ENCODE assay signal across 8 mouse cellular contexts in genomic region chr10:91169414-91170065, GRCm38 (mm10). TPM values are rescaled to one million over a fixed set of nuclear protein-coding genes. Genes with fewer than 3 reads are reported as not detected.
DNase-seq lines count a peak whose midpoint lies in the region; ATAC-seq and TF ChIP-seq lines count a peak whose summit lies in the region.

No protein-coding gene starts in this region.

- 20% methylated on average over 17 of the region's 17 CpGs for WGBS in heart, adult 2 months
- 28% methylated on average over 17 of the region's 17 CpGs for WGBS in forebrain, embryonic 16.5 days
- WGBS in liver, embryonic 16.5 days (ENCODE audit: insufficient replicate concordance): 11% methylated on average over 17 of the region's 17 CpGs

- H3K27me3 ChIP-seq in heart, adult 2 months (ENCODE audit: control insufficient read depth, insufficient read depth, low read length): no peaks in the 10 kb centered on the region
- H3K27me3 ChIP-seq in forebrain, embryonic 16.5 days (replicated peaks; ENCODE audit: control insufficient read depth, insufficient read depth, low read length): no peaks in the 10 kb centered on the region
- no peaks in the 10 kb centered on the region for H3K27me3 ChIP-seq in liver, embryonic 16.5 days (ENCODE audit: control insufficient read depth, insufficient read depth, low read depth, low read length)

- no peak for DNase-seq in heart, adult 2 months
- no peak for DNase-seq in heart, adult 8-10 months (ENCODE audit: low spot score)
- peak; percentile 25 to 32 for DNase-seq in B cell, adult 2 months
- DNase-seq in left cerebral cortex, postnatal 10 days (ENCODE audit: extremely low spot score in 1 of 2, low spot score in 2 of 2): no peak
- no peak for DNase-seq in urinary bladder, postnatal 4 days (ENCODE audit: low spot score in 2 of 2)
- no peak for DNase-seq in right cerebral cortex, adult 18-20 months

- TF ChIP-seq CTCF in heart, adult 2 months (IDR thresholded peaks at IDR 0.05): no peak

- no peak overlapping the region for H3K27ac ChIP-seq in heart, adult 2 months
- no peak overlapping the region for H3K27ac ChIP-seq in forebrain, embryonic 16.5 days (ENCODE audit: low read length)
- peak overlapping the region; percentile 100 for H3K27ac ChIP-seq in liver, embryonic 16.5 days (ENCODE audit: low read length)

- no peak overlapping the region; the same call in 1 of the 2 replicates for H3K9ac ChIP-seq in heart, adult 2 months (ENCODE audit: low read depth, low read length)
- H3K9ac ChIP-seq in forebrain, embryonic 16.5 days (replicated peaks; ENCODE audit: low read depth, low read length): peak overlapping the region; percentile 98; the same call in 1 of the 2 replicates
- peak overlapping the region; percentile 100 for H3K9ac ChIP-seq in liver, embryonic 16.5 days (ENCODE audit: low read depth, low read length)

- H3K9me3 ChIP-seq in forebrain, embryonic 16.5 days (ENCODE audit: control insufficient read depth, low read length): no peaks in the 10 kb centered on the region
- H3K9me3 ChIP-seq in liver, embryonic 16.5 days (replicated peaks; ENCODE audit: control insufficient read depth, low read length): no peaks in the 10 kb centered on the region

- H3K4me1 ChIP-seq in heart, adult 2 months (ENCODE audit: control insufficient read depth, insufficient read depth, low read length): peaks cover 7% of the 10 kb centered on the region
- peaks cover 32% of the 10 kb centered on the region for H3K4me1 ChIP-seq in forebrain, embryonic 16.5 days (replicated peaks; ENCODE audit: control insufficient read depth, insufficient read depth, low read length)
- peaks cover 34% of the 10 kb centered on the region for H3K4me1 ChIP-seq in liver, embryonic 16.5 days (ENCODE audit: control insufficient read depth, low read depth, low read length)

- peak overlapping the region; percentile 95 for H3K4me3 ChIP-seq in heart, adult 2 months
- peak overlapping the region; percentile 96 for H3K4me3 ChIP-seq in forebrain, embryonic 16.5 days (replicated peaks; ENCODE audit: low read length)
- peak overlapping the region; percentile 98 for H3K4me3 ChIP-seq in liver, embryonic 16.5 days (ENCODE audit: low read depth, low read length)

- no peaks in the 10 kb centered on the region; the same call in none of the 2 replicates for H3K79me2 ChIP-seq in heart, adult 2 months (replicated peaks; ENCODE audit: control insufficient read depth, insufficient read depth, low read length)

- ATAC-seq in forebrain, embryonic 16.5 days: no peak
- ATAC-seq in liver, embryonic 16.5 days (ENCODE audit: low read depth): no peak

- H3K4me2 ChIP-seq in forebrain, embryonic 16.5 days (ENCODE audit: low read length): peak overlapping the region; percentile 77
- peak overlapping the region; percentile 72 for H3K4me2 ChIP-seq in liver, embryonic 16.5 days (ENCODE audit: low read depth, low read length)

- intact Hi-C loops in heart, adult 2 months (cut with DNase I): loop anchor here (1.0 to 2.0 kb wide), 2 partner anchors 19 to 67 kb away; no protein-coding TSS in a partner anchor
- intact Hi-C loops in left cerebral cortex, postnatal 10 days (cut with DNase I): loop anchor here (2.0 kb wide), 1 partner anchor 67 kb away; no protein-coding TSS in a partner anchor

- no peak for TF ChIP-seq EP300 in heart, adult 2 months (IDR thresholded peaks at IDR 0.05; ENCODE audit: insufficient read depth, low read depth, low read length)

- no peak for TF ChIP-seq POLR2A in heart, adult 2 months (IDR thresholded peaks at IDR 0.05; ENCODE audit: insufficient read depth, low read depth, low read length)

- H3K36me3 ChIP-seq in heart, adult 2 months (ENCODE audit: control insufficient read depth, insufficient read depth, low read length): peaks cover 18% of the 10 kb centered on the region
- peaks cover under 1% of the 10 kb centered on the region; the same call in 1 of the 2 replicates for H3K36me3 ChIP-seq in forebrain, embryonic 16.5 days (ENCODE audit: control insufficient read depth, insufficient read depth)
- peaks cover 18% of the 10 kb centered on the region for H3K36me3 ChIP-seq in liver, embryonic 16.5 days (ENCODE audit: control insufficient read depth, insufficient read depth)

RNA-seq across cellular contexts. Expression of gene Tmpo, which starts 11.6 kb away (rescaled TPM):
- total RNA-seq in heart, adult 2 months (2021): 10 to 100 TPM; 39.8 to 40.1 TPM
- polyA plus RNA-seq in heart, adult 2 months (2012; rRNA removed): 13.9 and 26.2 TPM in 2 replicates
- 10 to 100 TPM; 36.7 to 45.0 (median 41.1) TPM for total RNA-seq in heart, adult 8-10 months (2022)
- polyA plus RNA-seq in forebrain, embryonic 16.5 days (2015; fragmentation: Nextera tagmentation; extraction: Ambion mirVana): 139 and 173 TPM in 2 replicates
- 99.2 and 101 TPM in 2 replicates for polyA plus RNA-seq in liver, embryonic 16.5 days (2015; fragmentation: Nextera tagmentation; extraction: Ambion mirVana)
- 10 to 100 TPM; 36.6 to 38.2 TPM for total RNA-seq in left cerebral cortex, postnatal 10 days (2021)

RNA-seq across cellular contexts. Expression of gene Slc25a3, which starts 45.7 kb away (rescaled TPM):
- 1,000 to 10,000 TPM; 2,279 to 2,697 TPM for total RNA-seq in heart, adult 2 months (2021)
- 1,459 and 1,712 TPM in 2 replicates for polyA plus RNA-seq in heart, adult 2 months (2012; rRNA removed)
- 1,000 to 10,000 TPM; 2,608 to 2,760 (median 2,679) TPM for total RNA-seq in heart, adult 8-10 months (2022)
- polyA plus RNA-seq in forebrain, embryonic 16.5 days (2015; fragmentation: Nextera tagmentation; extraction: Ambion mirVana): 482 and 491 TPM in 2 replicates
- polyA plus RNA-seq in liver, embryonic 16.5 days (2015; fragmentation: Nextera tagmentation; extraction: Ambion mirVana): 184 and 186 TPM in 2 replicates
- total RNA-seq in left cerebral cortex, postnatal 10 days (2021): 100 to 1,000 TPM; 550 to 584 TPM

Comparison
In these comparisons a context has a peak if more than half of its experiments do, and no peak if none do; other contexts are left out.
1. DNase-seq: peak in B cell, adult 2 months (2 of 2); none in heart, adult 2 months (0 of 2), heart, adult 8-10 months (single experiment), left cerebral cortex, postnatal 10 days (0 of 2), urinary bladder, postnatal 4 days (0 of 2) and right cerebral cortex, adult 18-20 months (single experiment).
2. Peak in every context shown above with its lines, with median percentiles within 50 percentile points of each other: H3K4me3 ChIP-seq.